In the genomic region with DNA sequence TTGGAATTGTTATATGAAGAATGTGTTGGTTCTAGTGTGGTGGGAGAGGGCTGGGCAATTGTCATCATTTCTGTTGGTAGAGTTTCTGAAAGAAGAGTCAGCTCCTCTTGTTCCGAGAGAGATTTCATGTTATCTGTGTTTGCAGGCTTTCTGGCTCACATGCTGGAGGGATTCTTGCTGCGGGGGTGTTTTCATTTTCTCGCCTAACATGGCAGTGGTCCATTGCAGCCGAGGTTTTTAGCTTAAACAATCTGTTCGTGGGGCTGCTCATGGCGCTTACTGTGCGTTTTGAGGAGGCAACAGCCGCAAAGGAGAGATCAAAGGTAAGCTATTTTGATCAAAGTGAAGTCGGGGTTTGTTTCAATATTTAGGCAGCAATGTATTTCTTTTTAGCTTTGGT, we compare ENCODE assay signal across 13 mouse cellular contexts. TPM values are rescaled to one million over a fixed set of nuclear protein-coding genes. Genes with fewer than 3 reads are reported as not detected.
DNase-seq lines count a peak whose midpoint lies in the region; ATAC-seq lines count a peak whose summit lies in the region.
"Had no signal": no experiment of that assay in that cellular context is flagged by ENCODE, and none has a peak within 500 bp of the region (broad histone marks: within the 10 kb centered on the region; RNA-seq: fewer than 3 reads in every experiment).

No protein-coding gene starts in this region.

- no peak overlapping the region for H3K4me2 ChIP-seq in hindbrain, embryonic 14.5 days (replicated peaks)
- H3K4me2 ChIP-seq: forebrain, embryonic 13.5 days; lung, embryonic 15.5 days; neural tube, embryonic 15.5 days had no signal

- no peak overlapping the region for H3K27ac ChIP-seq in hindbrain, embryonic 14.5 days
- H3K27ac ChIP-seq: forebrain, embryonic 13.5 days; hindbrain, postnatal 0 days; lung, embryonic 15.5 days; neural tube, embryonic 15.5 days had no signal

- no peaks in the 10 kb centered on the region for H3K27me3 ChIP-seq in hindbrain, embryonic 14.5 days (ENCODE audit: control insufficient read depth, insufficient read depth, low read length)
- H3K27me3 ChIP-seq: forebrain, embryonic 13.5 days; lung, embryonic 15.5 days; neural tube, embryonic 15.5 days had no signal

- H3K9me3 ChIP-seq in hindbrain, embryonic 14.5 days (ENCODE audit: control insufficient read depth, low read length), result no peaks in the 10 kb centered on the region
- H3K9me3 ChIP-seq: forebrain, embryonic 13.5 days; lung, embryonic 15.5 days; neural tube, embryonic 15.5 days had no signal

- 89% methylated on average over 9 of the region's 9 CpGs for WGBS in hindbrain, embryonic 14.5 days

- intact Hi-C loops in left cerebral cortex, postnatal 36 days (cut with DNase I), result no loop called here
- intact Hi-C loops in heart, postnatal 14 days (cut with DNase I), result no loop called here

- H3K9ac ChIP-seq in hindbrain, embryonic 14.5 days, result no peak overlapping the region
- H3K9ac ChIP-seq: forebrain, embryonic 13.5 days; lung, embryonic 15.5 days; neural tube, embryonic 15.5 days had no signal

- ATAC-seq in hindbrain, embryonic 14.5 days (ENCODE audit: low FRiP score), result no peak
- ATAC-seq: forebrain, embryonic 13.5 days; hindbrain, postnatal 0 days had no signal

- no peak overlapping the region for H3K4me3 ChIP-seq in hindbrain, embryonic 14.5 days (replicated peaks; ENCODE audit: low read length)
- H3K4me3 ChIP-seq: forebrain, embryonic 13.5 days; lung, embryonic 15.5 days; neural tube, embryonic 15.5 days had no signal

- H3K36me3 ChIP-seq in hindbrain, embryonic 14.5 days (replicated peaks; ENCODE audit: control insufficient read depth, insufficient read depth), result no peaks in the 10 kb centered on the region; the same call in none of the 2 replicates

- peak; percentile 85 for DNase-seq in brain, adult 2 months (ENCODE audit: low read depth, low spot score)
- peak; percentile 38 to 61 for DNase-seq in frontal cortex, postnatal 14 days (ENCODE audit: low spot score in 2 of 2)
- peak; percentile 54 to 84 for DNase-seq in layer of hippocampus, postnatal 14 days (ENCODE audit: low spot score in 2 of 2)
- peak; percentile 80 to 82 for DNase-seq in left cerebral cortex, postnatal 36 days (ENCODE audit: low spot score in 2 of 2)
- DNase-seq in thymus, postnatal 25 days, result no peak
- DNase-seq in hindbrain, embryonic 14.5 days (ENCODE audit: low spot score), result no peak
- no peak for DNase-seq in adipocyte (ENCODE audit: low spot score)
- no peak for DNase-seq in heart, postnatal 14 days
- DNase-seq: adrenal gland, postnatal 10 days had no signal

- H3K4me1 ChIP-seq in hindbrain, embryonic 14.5 days (replicated peaks; ENCODE audit: control insufficient read depth, insufficient read depth, low read length), result no peaks in the 10 kb centered on the region
- H3K4me1 ChIP-seq: forebrain, embryonic 13.5 days; neural tube, embryonic 15.5 days had no signal

RNA-seq across cellular contexts. Expression of a gene that starts 26.3 kb away (rescaled TPM):
- total RNA-seq in layer of hippocampus, postnatal 14 days (2021), result 10 to 100 TPM; 21.6 to 22.2 TPM
- total RNA-seq in left cerebral cortex, postnatal 36 days (2021), result 10 to 100 TPM; 20.0 to 30.4 TPM
- 20.4 TPM in 2 replicates for polyA plus RNA-seq in hindbrain, embryonic 14.5 days (2014; fragmentation: Nextera tagmentation; extraction: Ambion mirVana)
- total RNA-seq in heart, postnatal 14 days (2021), result 10 to 100 TPM; 11.9 to 12.0 TPM

Comparison
In these comparisons a context has a peak if more than half of its experiments do, and no peak if none do; other contexts are left out.
1. DNase-seq: peak in brain, adult 2 months (single experiment), frontal cortex, postnatal 14 days (2 of 2), layer of hippocampus, postnatal 14 days (2 of 2) and left cerebral cortex, postnatal 36 days (2 of 2); none in thymus, postnatal 25 days (single experiment), hindbrain, embryonic 14.5 days (single experiment), adipocyte (single experiment) and heart, postnatal 14 days (0 of 2).